Mouse (Mus musculus) forebrain, embryonic 15.5 days (tissue): ENCODE data around the gene Arhgap17. TPM values are rescaled to one million over a fixed set of nuclear protein-coding genes. Genes with fewer than 3 reads are reported as not detected.

ENCODE experiments used
- ATAC-seq: fragments of 200-750 bp; cut with Nextera tagmentation; replicated peaks from 2 replicates; pipeline ENCODE4 v1.8.0; 2017; ENCODE audit warnings: mild to moderate bottlenecking, moderate TSS enrichment, moderate library complexity
- H3K27ac ChIP-seq: fragments of 300-500 bp; sonication (generic); replicated peaks from 2 replicates; pipeline ENCODE4 v1.5.1; 2015; ENCODE audit warnings: mild to moderate bottlenecking, inconsistent platforms
- H3K27me3 ChIP-seq: fragments of 300-500 bp; sonication (generic); 2 replicates; pipeline ENCODE4 v1.6.1; 2015; ENCODE audit warnings: inconsistent platforms
- H3K36me3 ChIP-seq: fragments of 300-500 bp; sonication (generic); 2 replicates; pipeline ENCODE4 v1.6.1; 2015; ENCODE audit warnings: mild to moderate bottlenecking, inconsistent platforms
- H3K4me1 ChIP-seq: fragments of 300-500 bp; sonication (generic); 2 replicates; pipeline ENCODE4 v1.6.1; 2015; ENCODE audit warnings: inconsistent platforms
- H3K4me2 ChIP-seq: fragments of 300-500 bp; sonication (generic); replicated peaks from 2 replicates; pipeline ENCODE4 v1.6.1; 2015; ENCODE audit warnings: mild to moderate bottlenecking, inconsistent platforms
- H3K4me3 ChIP-seq: fragments of 300-500 bp; sonication (generic); 2 replicates; pipeline ENCODE4 v1.5.1; 2015; ENCODE audit warnings: mild to moderate bottlenecking, inconsistent platforms
- H3K9ac ChIP-seq: fragments of 300-500 bp; sonication (generic); replicated peaks from 2 replicates; pipeline ENCODE4 v1.6.1; 2015; ENCODE audit warnings: mild to moderate bottlenecking, inconsistent platforms
- H3K9me3 ChIP-seq: fragments of 300-500 bp; sonication (generic); 2 replicates; pipeline ENCODE4 v1.6.1; 2016; ENCODE audit warnings: inconsistent platforms
- WGBS: fragments of 180-500 bp; shearing (Covaris S2); methylation state at CpG from one replicate; pipeline ENCODE4 v1.1.7; 2015; ENCODE audit warnings: mixed read lengths; 5-methylcytosine and 5-hydroxymethylcytosine counted together
- polyA plus RNA-seq: library from polyadenylated mRNA; unstranded; fragments of >200 nt; fragmentation: Nextera tagmentation; extraction: Ambion mirVana; gene quantifications from 2 replicates; pipeline ENCODE4 v1.2.1, GENCODE M21; 2015

The Arhgap17 gene
- polyA plus RNA-seq, 1 experiment from 2014 or later, result 10.1 TPM

- no peak overlapping the region for H3K4me3 ChIP-seq
- H3K4me1 ChIP-seq, result no peaks in the 10 kb centered on the region
- H3K36me3 ChIP-seq, result peaks cover 39% of the 10 kb centered on the region
- WGBS, result 82% methylated on average over 7 of the region's 7 CpGs
- no peak overlapping the region for H3K4me2 ChIP-seq
- H3K9me3 ChIP-seq, result no peaks in the 10 kb centered on the region
- no peak overlapping the region for H3K9ac ChIP-seq
- H3K27me3 ChIP-seq, result no peaks in the 10 kb centered on the region
- no peak overlapping the region for H3K27ac ChIP-seq
- ATAC-seq, result no peak
Measured at GRCm38 (mm10) chr7:123295423-123295822, 74.3 kb downstream of the Arhgap17 start.

GRCm38 (mm10) chr7:123293898-123294297 lies 75.8 kb downstream of the Arhgap17 start:
- ATAC-seq, result no peak
- Histone ChIP-seq H3K4me2 (no peak overlapping the region), H3K36me3 (peaks cover 33% of the 10 kb centered on the region), H3K9me3 (no peaks in the 10 kb centered on the region), H3K27ac (no peak overlapping the region), H3K27me3 (no peaks in the 10 kb centered on the region), H3K4me1 (no peaks in the 10 kb centered on the region), H3K9ac (no peak overlapping the region), H3K4me3 (no peak overlapping the region)
- 91% methylated on average over 7 of the region's 7 CpGs for WGBS

- peaks cover 33% of the 10 kb centered on the region for H3K36me3 ChIP-seq
Measured at GRCm38 (mm10) chr7:123291942-123292341, 77.8 kb downstream of the Arhgap17 start.

GRCm38 (mm10) chr7:123289176-123289575 lies 80.5 kb downstream of the Arhgap17 start:
- 87% methylated on average over 4 of the region's 4 CpGs for WGBS
- Histone ChIP-seq H3K4me1 (no peaks in the 10 kb centered on the region), H3K4me3 (no peak overlapping the region), H3K9me3 (no peaks in the 10 kb centered on the region), H3K9ac (no peak overlapping the region), H3K27ac (no peak overlapping the region), H3K36me3 (peaks cover 18% of the 10 kb centered on the region), H3K27me3 (no peaks in the 10 kb centered on the region), H3K4me2 (no peak overlapping the region)
- ATAC-seq, result no peak

More at GRCm38 (mm10) chr7:123291942-123292341, 77.8 kb downstream of the Arhgap17 start:
- ATAC-seq, result no peak
- no peaks in the 10 kb centered on the region for H3K4me1 ChIP-seq
- no peak overlapping the region for H3K27ac ChIP-seq
- no peak overlapping the region for H3K9ac ChIP-seq
- no peak overlapping the region for H3K4me2 ChIP-seq
- 92% methylated on average over 8 of the region's 8 CpGs for WGBS
- H3K4me3 ChIP-seq, result no peak overlapping the region
- no peaks in the 10 kb centered on the region for H3K9me3 ChIP-seq
- H3K27me3 ChIP-seq, result no peaks in the 10 kb centered on the region

- Histone ChIP-seq H3K9me3 (no peaks in the 10 kb centered on the region), H3K36me3 (peaks cover 14% of the 10 kb centered on the region)
- no peak for ATAC-seq
Measured at GRCm38 (mm10) chr7:123287903-123288302, 81.8 kb downstream of the Arhgap17 start.

GRCm38 (mm10) chr7:123285896-123286295 lies 83.8 kb downstream of the Arhgap17 start:
- no peaks in the 10 kb centered on the region for H3K4me1 ChIP-seq
- H3K9ac ChIP-seq, result no peak overlapping the region
- no peaks in the 10 kb centered on the region for H3K27me3 ChIP-seq
- 95% methylated on average over 5 of the region's 5 CpGs for WGBS
- no peak for ATAC-seq
- no peaks in the 10 kb centered on the region for H3K9me3 ChIP-seq
- peaks cover 8% of the 10 kb centered on the region for H3K36me3 ChIP-seq
- no peak overlapping the region for H3K4me2 ChIP-seq
- H3K27ac ChIP-seq, result no peak overlapping the region
- H3K4me3 ChIP-seq, result no peak overlapping the region

More at GRCm38 (mm10) chr7:123287903-123288302, 81.8 kb downstream of the Arhgap17 start:
- H3K4me1 ChIP-seq, result no peaks in the 10 kb centered on the region
- H3K27ac ChIP-seq, result no peak overlapping the region
- 96% methylated on average over 3 of the region's 3 CpGs for WGBS
- no peak overlapping the region for H3K4me3 ChIP-seq
- no peak overlapping the region for H3K4me2 ChIP-seq
- H3K27me3 ChIP-seq, result no peaks in the 10 kb centered on the region
- H3K9ac ChIP-seq, result no peak overlapping the region

GRCm38 (mm10) chr7:123283826-123284225 lies 85.9 kb downstream of the Arhgap17 start:
- ATAC-seq, result no peak
- Histone ChIP-seq H3K4me1 (no peaks in the 10 kb centered on the region), H3K4me3 (no peak overlapping the region), H3K9me3 (no peaks in the 10 kb centered on the region), H3K27ac (no peak overlapping the region), H3K9ac (no peak overlapping the region), H3K27me3 (no peaks in the 10 kb centered on the region), H3K36me3 (peaks cover 2% of the 10 kb centered on the region; the same call in 1 of the 2 replicates), H3K4me2 (no peak overlapping the region)
- 64% methylated on average over 4 of the region's 4 CpGs for WGBS

- Histone ChIP-seq H3K9me3 (no peaks in the 10 kb centered on the region), H3K4me2 (no peak overlapping the region), H3K27me3 (no peaks in the 10 kb centered on the region), H3K36me3 (peaks cover 8% of the 10 kb centered on the region), H3K4me3 (no peak overlapping the region), H3K27ac (no peak overlapping the region), H3K9ac (no peak overlapping the region), H3K4me1 (no peaks in the 10 kb centered on the region)
- ATAC-seq, result no peak
- WGBS, result 91% methylated on average over 4 of the region's 4 CpGs
Measured at GRCm38 (mm10) chr7:123279797-123280196, 89.9 kb downstream of the Arhgap17 start.

GRCm38 (mm10) chr7:123276568-123276967 lies 93.1 kb downstream of the Arhgap17 start:
- WGBS, result 93% methylated on average over 4 of the region's 4 CpGs
- no peaks in the 10 kb centered on the region for H3K4me1 ChIP-seq
- peaks cover 8% of the 10 kb centered on the region; the same call in 1 of the 2 replicates for H3K36me3 ChIP-seq
- no peak overlapping the region for H3K4me3 ChIP-seq
- H3K4me2 ChIP-seq, result no peak overlapping the region
- no peak overlapping the region for H3K9ac ChIP-seq
- ATAC-seq, result no peak
- no peaks in the 10 kb centered on the region for H3K27me3 ChIP-seq
- no peak overlapping the region for H3K27ac ChIP-seq
- no peaks in the 10 kb centered on the region for H3K9me3 ChIP-seq

GRCm38 (mm10) chr7:123273056-123273455 lies 96.7 kb downstream of the Arhgap17 start:
- WGBS, result 72% methylated on average over 11 of the region's 11 CpGs
- Histone ChIP-seq H3K36me3 (peaks cover 1% of the 10 kb centered on the region; the same call in 1 of the 2 replicates), H3K9ac (no peak overlapping the region), H3K4me3 (no peak overlapping the region), H3K27ac (no peak overlapping the region), H3K4me2 (no peak overlapping the region), H3K9me3 (no peaks in the 10 kb centered on the region), H3K27me3 (no peaks in the 10 kb centered on the region), H3K4me1 (no peaks in the 10 kb centered on the region)
- ATAC-seq, result no peak

- 93% methylated on average over 8 of the region's 8 CpGs for WGBS
- no peaks in the 10 kb centered on the region for H3K9me3 ChIP-seq
- H3K36me3 ChIP-seq, result no peaks in the 10 kb centered on the region
- 0 out of 2 replicates have a peak, but pooled peaks cover 2% of the 10 kb centered on the region for H3K4me1 ChIP-seq
- no peak overlapping the region for H3K4me2 ChIP-seq
- H3K4me3 ChIP-seq, result no peak overlapping the region
- H3K27ac ChIP-seq, result no peak overlapping the region
- H3K9ac ChIP-seq, result no peak overlapping the region
- no peaks in the 10 kb centered on the region for H3K27me3 ChIP-seq
- ATAC-seq, result no peak
Measured at GRCm38 (mm10) chr7:123258103-123258502, 111.6 kb downstream of the Arhgap17 start.

- no peaks in the 10 kb centered on the region for H3K27me3 ChIP-seq
- H3K9me3 ChIP-seq, result no peaks in the 10 kb centered on the region
- H3K4me2 ChIP-seq, result no peak overlapping the region
Measured at GRCm38 (mm10) chr7:123254196-123254970, 115.3 kb downstream of the Arhgap17 start.

More at GRCm38 (mm10) chr7:123254196-123254970, 115.3 kb downstream of the Arhgap17 start:
- no peak overlapping the region for H3K27ac ChIP-seq
- WGBS, result 90% methylated on average over 14 of the region's 14 CpGs
- 0 out of 2 replicates have a peak, but pooled peaks cover 2% of the 10 kb centered on the region for H3K4me1 ChIP-seq
- no peak for ATAC-seq
- no peak overlapping the region for H3K4me3 ChIP-seq
- no peaks in the 10 kb centered on the region for H3K36me3 ChIP-seq
- no peak overlapping the region for H3K9ac ChIP-seq
